Mouse (Mus musculus): ENCODE results near the gene 4930583I09Rik.

The 4930583I09Rik gene

DNA sequence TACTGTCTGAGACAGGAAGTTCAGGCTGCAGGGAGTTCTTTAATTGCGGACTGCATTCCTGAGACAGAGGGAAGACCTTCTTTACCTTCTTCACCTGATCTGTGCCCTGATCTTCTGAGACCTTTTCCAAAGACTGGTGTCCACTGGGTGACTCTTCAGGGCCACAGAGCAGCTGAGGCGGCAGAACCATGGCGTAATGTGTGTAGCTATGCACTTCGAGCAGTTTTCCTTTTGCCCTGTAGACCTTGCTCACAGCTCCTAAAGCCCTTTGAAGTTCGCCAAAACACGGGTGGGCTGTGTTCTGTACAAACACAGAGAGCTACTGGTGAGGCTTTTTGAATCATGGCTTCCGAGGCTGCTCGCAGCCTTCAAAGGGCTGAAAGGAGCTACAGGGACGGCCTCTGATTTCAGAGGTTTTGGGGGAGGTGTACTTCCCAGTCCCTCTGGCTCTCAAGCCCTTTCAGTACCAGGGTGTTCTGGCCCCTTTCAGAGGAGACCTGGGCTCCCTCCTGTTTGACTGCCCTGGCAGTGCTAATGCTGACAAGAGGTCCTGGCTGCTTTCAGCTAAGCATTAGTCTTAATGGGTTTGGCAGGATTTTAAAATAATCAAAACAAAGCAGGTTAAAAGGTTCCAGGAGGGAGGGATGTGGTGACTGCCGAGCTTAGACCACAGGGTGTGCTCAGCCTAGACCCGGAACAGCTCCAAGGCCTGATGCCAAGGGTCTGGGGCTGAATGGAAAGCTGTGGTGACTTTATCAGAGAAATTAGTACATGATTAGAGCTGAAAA lies 33.5 kb downstream of the 4930583I09Rik start:
- no peak for DNase-seq (ENCODE audit: low spot score in 2 of 2)

DNA sequence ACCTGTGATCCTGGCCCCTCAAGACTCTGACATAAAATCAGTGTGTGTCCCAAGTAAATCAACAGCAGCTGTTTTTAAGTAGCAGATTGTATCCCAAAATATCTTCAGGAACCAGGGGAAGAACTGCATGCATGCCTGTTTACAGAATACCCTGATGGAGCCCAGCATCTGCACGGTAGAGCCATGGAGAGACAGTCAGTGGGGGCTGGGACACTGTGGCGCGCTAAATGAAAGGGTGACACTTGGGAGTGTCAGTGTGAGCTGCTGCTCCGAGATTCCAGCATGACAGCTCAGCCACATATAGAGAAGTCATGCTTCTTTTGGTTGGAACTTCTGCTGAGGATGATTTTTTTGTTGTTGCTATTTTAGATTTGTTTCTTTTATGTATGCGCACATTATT lies 43.2 kb downstream of the 4930583I09Rik start:
- DNase-seq (ENCODE audit: low spot score in 2 of 2), result no peak

DNA sequence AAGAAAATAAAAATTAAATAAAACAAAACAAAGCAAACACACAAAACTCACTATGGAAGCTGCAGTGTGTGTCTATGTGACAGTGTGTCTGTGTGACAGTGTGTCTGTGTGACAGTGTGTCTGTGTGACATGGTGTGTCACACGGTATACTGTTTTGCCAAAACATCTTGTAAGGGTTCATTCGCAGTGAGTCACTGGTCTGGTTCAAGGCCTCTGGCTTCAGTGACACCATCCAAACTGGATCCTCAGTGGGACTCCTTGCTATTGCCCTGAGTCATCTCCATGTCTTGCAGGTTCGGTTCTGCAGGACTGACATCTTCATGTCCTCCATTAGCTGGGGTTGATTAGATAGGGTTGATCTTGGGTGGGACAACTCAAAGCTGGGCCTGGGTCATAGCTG lies 43.8 kb downstream of the 4930583I09Rik start:
- DNase-seq (ENCODE audit: low spot score in 2 of 2), result no peak

GRCm38 (mm10) chr17:64789175-64789574 lies 46.7 kb downstream of the 4930583I09Rik start:
- no peak for DNase-seq (ENCODE audit: low spot score in 2 of 2)

DNA sequence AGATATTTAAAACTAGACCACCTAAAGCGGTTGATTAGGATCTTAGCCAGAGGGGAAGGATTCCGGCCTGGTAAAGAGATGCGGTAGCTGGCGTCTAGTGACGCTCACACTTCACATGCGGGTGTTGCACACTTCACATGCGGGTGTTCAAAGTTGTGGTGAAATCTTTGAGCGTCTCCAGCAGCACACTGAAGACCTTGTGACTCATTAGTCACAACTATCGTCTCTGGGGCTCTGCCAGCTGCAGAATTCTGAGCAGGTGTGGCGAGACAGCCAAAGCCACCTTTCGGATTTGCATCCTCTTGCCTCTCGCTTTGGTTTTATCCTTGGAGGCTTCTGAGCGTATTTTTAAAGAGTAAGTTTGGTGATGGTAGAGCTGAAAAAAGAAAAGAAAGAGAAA lies 47.6 kb downstream of the 4930583I09Rik start:
- no peak for DNase-seq (ENCODE audit: low spot score in 2 of 2)

GRCm38 (mm10) chr17:64785961-64786360 lies 49.9 kb downstream of the 4930583I09Rik start:
- DNase-seq (ENCODE audit: low spot score in 2 of 2), result no peak
